Mouse (Mus musculus): Measurements from ENCODE around the gene Cyp2c23.

Cyp2c23 gene

GRCm38 (mm10) chr19:44024921-44025585 lies 4.0 kb downstream of the Cyp2c23 start:
- DNase-seq (ENCODE audit: low read depth, low spot score), result no peak

GRCm38 (mm10) chr19:44023066-44023465 lies 5.9 kb downstream of the Cyp2c23 start:
- no peak for DNase-seq (ENCODE audit: low read depth, low spot score)

DNA sequence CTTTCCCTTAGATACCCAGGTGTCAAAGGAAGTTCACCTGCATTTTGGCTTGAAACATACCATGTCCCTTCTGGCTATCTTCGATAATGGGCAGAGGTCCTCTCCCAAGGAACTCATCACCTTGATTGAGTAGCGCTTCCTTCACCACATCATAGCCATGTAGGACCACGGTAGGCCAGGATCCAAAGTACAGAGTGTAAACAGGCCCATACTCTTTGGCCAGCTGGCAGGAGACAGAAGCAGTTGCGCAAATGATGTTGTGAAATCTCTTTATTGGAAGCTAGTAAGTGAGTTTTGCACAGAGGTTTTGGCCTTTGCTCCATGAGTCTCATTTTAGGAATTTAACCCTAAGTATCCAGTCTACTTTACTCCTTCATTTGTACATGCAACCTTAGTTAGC lies 7.5 kb downstream of the Cyp2c23 start:
- DNase-seq (ENCODE audit: low read depth, low spot score), result peak; percentile 86

DNA sequence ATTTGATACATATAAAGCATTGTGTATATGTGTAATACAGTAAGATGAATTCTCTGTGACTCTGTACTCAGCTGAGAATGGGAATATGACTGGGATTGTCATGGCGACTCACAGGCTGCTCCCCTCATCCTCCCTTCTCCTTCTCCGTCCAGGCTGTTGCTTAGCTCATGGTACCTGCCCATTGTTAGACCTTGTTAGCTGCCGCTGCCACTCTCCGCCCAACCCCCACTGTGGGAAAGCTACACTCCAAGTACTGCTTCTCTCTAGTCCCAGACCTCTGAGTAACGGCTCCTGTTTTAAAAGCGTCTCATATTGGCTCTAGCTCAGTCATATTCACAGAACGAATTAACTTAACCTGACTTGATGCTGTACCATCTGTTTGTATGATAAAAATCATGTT lies 9.3 kb downstream of the Cyp2c23 start:
- no peak for DNase-seq (ENCODE audit: low read depth, low spot score)

GRCm38 (mm10) chr19:44013862-44014261 lies 15.1 kb downstream of the Cyp2c23 start:
- DNase-seq (ENCODE audit: low read depth, low spot score), result no peak

- DNase-seq (ENCODE audit: low read depth, low spot score), result peak; percentile 16
These were observed 20.2 kb downstream of the Cyp2c23 start for GRCm38 (mm10) chr19:44008784-44009183.

DNA sequence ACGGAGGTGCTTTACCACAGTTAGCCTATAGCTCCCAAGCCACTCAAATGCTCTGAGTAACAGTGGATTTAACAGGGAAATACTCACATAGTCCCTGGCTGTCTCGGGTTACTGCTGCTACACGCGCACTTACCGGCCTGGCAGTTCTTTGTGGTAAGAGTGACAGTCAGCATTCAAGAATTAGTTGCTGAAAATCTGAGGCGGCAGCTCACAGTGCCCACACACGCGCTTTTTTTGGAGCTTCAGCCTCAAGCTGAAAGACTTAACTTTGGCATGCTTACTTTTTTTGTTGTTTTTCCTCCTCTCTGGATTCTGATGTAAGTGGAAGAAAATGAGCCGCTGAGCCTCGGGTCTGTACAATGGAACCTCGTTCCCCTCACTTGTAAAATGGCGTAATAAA lies 21.8 kb downstream of the Cyp2c23 start:
- no peak for DNase-seq (ENCODE audit: low read depth, low spot score)

DNA sequence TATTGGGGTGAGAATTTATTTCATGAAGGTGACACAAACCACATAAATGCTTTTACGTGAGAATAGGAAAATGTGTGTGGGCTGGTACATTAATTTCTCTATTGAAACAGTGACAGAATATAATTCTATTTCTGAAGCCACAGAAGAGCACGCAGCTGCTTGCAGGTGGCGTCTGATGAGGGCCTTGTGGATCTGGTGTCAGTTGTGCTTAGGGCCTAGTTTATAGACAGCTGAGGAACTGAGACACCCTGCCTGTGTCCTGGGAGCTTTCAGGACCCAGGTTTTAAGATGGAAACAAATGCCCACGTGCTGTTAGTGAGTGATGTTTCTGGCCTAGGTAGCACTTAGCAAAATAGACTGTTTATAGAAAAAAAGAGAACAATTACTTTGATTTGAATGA lies 24.0 kb downstream of the Cyp2c23 start:
- no peak for DNase-seq (ENCODE audit: low read depth, low spot score)

GRCm38 (mm10) chr19:44004261-44004660 lies 24.7 kb downstream of the Cyp2c23 start:
- no peak for DNase-seq (ENCODE audit: low read depth, low spot score)

DNA sequence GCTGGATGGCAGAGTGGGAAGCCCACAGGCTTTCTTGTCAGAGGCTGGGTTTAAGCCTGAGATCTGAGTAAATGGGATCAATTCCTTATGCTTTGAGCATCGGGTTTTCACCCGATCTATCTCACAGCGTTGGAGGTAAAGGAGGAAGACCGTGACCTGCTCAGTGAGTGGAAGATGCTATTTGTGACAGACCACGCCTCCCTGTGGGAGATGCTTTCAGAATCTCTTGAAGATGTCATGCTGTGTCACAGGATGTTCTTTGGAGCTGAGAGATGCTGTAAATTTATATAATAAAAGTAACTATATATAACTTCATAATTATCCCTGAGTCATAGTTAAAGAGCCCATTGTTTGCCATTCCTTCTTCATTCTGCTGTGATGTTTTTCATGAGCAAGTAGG lies 28.3 kb downstream of the Cyp2c23 start:
- DNase-seq (ENCODE audit: low read depth, low spot score), result peak; percentile 19

- DNase-seq (ENCODE audit: low read depth, low spot score), result peak; percentile 65
These were observed 28.9 kb downstream of the Cyp2c23 start for GRCm38 (mm10) chr19:44000061-44000460.

GRCm38 (mm10) chr19:43998802-43999527 lies 30.0 kb downstream of the Cyp2c23 start:
- DNase-seq (ENCODE audit: low read depth, low spot score), result no peak

DNA sequence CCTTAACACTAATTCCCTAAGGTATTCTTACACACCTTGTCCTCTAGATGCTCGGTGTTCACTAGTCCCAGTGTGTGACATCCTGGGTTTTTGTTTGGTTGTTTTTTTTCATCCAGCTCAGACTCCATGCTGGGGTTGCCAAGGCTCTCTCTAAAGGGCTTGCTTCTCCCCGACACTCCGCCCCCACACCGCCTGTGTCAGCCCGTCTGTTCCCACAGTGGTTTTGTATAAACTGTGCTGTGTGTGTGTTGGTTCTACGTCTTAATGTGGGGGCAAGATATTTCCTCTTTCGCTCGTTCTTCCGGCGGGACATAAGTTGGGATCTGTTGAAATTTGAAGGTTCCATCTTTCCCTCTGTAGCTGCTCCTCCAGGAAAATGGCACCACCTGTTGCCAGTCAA lies 30.9 kb downstream of the Cyp2c23 start:
- no peak for DNase-seq (ENCODE audit: low read depth, low spot score)

DNA sequence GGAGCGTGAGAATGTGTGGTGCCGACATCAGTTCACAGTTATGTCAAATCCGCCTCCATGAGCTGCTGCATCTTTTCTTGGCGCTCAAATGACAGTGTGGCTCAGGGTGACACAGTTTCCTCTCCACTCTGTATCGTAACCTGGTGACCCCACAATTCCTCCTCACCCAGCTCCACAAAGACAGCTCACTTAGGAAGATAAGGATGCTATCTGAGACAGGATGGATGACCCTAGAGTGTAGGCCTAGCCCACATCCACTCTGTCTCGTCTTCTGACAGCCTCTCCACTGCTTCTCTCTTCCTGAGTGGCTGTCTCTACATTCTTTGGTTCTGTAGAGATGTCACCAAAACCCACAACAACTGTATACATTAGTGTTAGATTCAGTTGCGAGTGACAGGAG lies 33.6 kb downstream of the Cyp2c23 start:
- no peak for DNase-seq (ENCODE audit: low read depth, low spot score)

DNA sequence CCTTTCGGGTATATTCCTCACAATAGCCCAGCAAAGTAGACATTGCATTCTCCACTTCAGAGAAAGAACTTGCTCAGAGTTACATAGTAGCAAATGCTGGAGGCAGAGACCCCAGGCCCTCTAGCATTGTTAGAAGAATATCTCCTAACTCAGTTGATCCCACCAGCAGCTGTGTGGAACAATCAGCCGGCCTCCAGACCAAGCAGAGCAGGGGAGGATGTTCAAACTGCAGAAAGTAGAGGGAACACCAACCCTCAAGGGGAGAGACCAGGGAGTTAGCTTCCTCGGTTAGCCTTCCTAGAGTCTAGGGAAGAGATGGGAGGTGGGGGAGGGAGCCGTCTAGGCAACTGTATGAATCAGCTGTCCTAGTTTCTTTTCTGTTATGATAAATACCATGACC lies 36.5 kb downstream of the Cyp2c23 start:
- DNase-seq (ENCODE audit: low read depth, low spot score), result no peak

- DNase-seq (ENCODE audit: low read depth, low spot score), result no peak
These were observed 38.6 kb downstream of the Cyp2c23 start for GRCm38 (mm10) chr19:43990362-43990761.

- no peak for DNase-seq (ENCODE audit: low read depth, low spot score)
These were observed 42.8 kb downstream of the Cyp2c23 start, which contains the start of gene Cpn1 for GRCm38 (mm10) chr19:43986069-43986794. Cpn1 (minus strand) TSS chr19:43986556.

GRCm38 (mm10) chr19:43981992-43982391 lies 47.0 kb downstream of the Cyp2c23 start:
- DNase-seq (ENCODE audit: low read depth, low spot score), result no peak

DNA sequence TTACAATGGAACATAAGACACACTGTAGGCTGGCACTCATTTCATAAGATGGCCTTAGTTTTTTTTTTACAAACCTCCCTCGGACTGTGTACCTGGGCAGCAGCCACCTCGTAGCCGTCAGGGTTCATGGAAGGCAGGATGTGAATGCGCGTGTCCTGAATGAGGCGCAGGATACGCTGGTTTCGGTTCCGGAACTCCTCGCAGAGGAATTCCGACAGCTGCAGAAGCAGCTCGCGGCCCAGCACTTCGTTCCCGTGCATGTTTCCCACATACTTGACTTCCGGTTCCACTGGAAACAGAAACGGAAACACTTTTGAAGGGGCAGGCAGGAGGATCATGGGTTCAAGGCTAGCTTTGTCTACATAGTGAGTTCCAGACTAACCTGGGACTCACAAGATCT lies 48.3 kb downstream of the Cyp2c23 start:
- no peak for DNase-seq (ENCODE audit: low read depth, low spot score)

DNA sequence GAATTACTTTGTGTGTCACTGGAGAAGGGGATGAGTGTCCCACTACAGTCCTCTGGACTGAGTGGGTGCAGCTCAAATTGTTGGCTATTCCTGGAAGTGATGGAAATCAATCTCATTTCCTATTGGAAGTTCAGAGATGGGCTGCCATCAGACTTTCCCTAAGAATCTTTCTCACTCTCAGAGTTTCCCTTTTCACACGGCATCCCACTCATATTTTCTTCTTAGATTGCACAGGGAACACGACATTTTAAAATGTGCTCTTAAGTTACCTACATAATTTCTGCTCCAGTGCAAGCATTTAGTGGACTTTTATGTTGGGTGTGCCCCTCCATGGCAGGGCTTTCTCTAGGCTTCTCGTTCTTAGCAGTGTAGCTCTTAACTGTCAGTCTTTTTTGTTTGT lies 51.2 kb downstream of the Cyp2c23 start:
- DNase-seq (ENCODE audit: low read depth, low spot score), result no peak

- peak; percentile 19 for DNase-seq (ENCODE audit: low read depth, low spot score)
These were observed 52.3 kb downstream of the Cyp2c23 start for GRCm38 (mm10) chr19:43976661-43977060.

- DNase-seq (ENCODE audit: low read depth, low spot score), result no peak
These were observed 54.8 kb downstream of the Cyp2c23 start for GRCm38 (mm10) chr19:43974221-43974620.

GRCm38 (mm10) chr19:43973711-43974110 lies 55.3 kb downstream of the Cyp2c23 start:
- no peak for DNase-seq (ENCODE audit: low read depth, low spot score)
